Mouse (Mus musculus) liver, adult 2 months (tissue): ENCODE data around the gene Armc2. TPM values are rescaled to one million over a fixed set of nuclear protein-coding genes. Genes with fewer than 3 reads are reported as not detected.

Experiments used
- DNase-seq: peaks from one replicate; pipeline ENCODE4 v3.0.0-alpha.2; 2011; ENCODE audit warnings: low read depth, low spot score; ENCODE audit errors: extremely low read depth
- H3K27ac ChIP-seq: fragments of 200-500 bp; replicated peaks from 2 replicates; pipeline ENCODE4 v1.5.1; 2012; ENCODE audit warnings: low read depth, mild to moderate bottlenecking, control low read depth, inconsistent platforms, low read length; ENCODE audit not compliant: insufficient read depth
- H3K27me3 ChIP-seq: fragments of 200-500 bp; 2 replicates; pipeline ENCODE4 v1.6.1; 2012; ENCODE audit warnings: mild to moderate bottlenecking, moderate library complexity, low read length, inconsistent platforms; ENCODE audit not compliant: control insufficient read depth, insufficient read depth
- H3K36me3 ChIP-seq: fragments of 200-500 bp; 2 replicates; pipeline ENCODE4 v1.6.1; 2012; ENCODE audit warnings: low read length, inconsistent platforms; ENCODE audit not compliant: control insufficient read depth, insufficient read depth
- H3K4me1 ChIP-seq: fragments of 200-500 bp; 2 replicates; pipeline ENCODE4 v1.6.1; 2011; ENCODE audit warnings: low read length; ENCODE audit not compliant: control insufficient read depth, insufficient read depth
- H3K4me3 ChIP-seq: fragments of 200-500 bp; 2 replicates; pipeline ENCODE4 v1.5.1; 2011; ENCODE audit warnings: low read depth, mild to moderate bottlenecking, control low read depth, low read length, moderate library complexity; ENCODE audit not compliant: insufficient read depth
- H3K79me2 ChIP-seq: fragments of 200-500 bp; 2 replicates; pipeline ENCODE4 v1.6.1; 2012; ENCODE audit warnings: inconsistent platforms, mild to moderate bottlenecking, low read length, moderate library complexity; ENCODE audit not compliant: control insufficient read depth, insufficient read depth
- H3K9ac ChIP-seq: fragments of 200-500 bp; 2 replicates; pipeline ENCODE4 v1.6.1; 2012; ENCODE audit warnings: low read depth, mild to moderate bottlenecking, control low read depth, inconsistent platforms, low read length
- CTCF ChIP-seq: fragments of 200-500 bp; IDR thresholded peaks from 2 replicates; pipeline ENCODE4 v1.5.1; 2011; ENCODE audit warnings: low read depth, low read length, control low read depth
- POLR2A ChIP-seq: fragments of 200-500 bp; IDR thresholded peaks from 2 replicates; pipeline ENCODE4 v1.6.1; 2011; ENCODE audit warnings: low read length, control low read depth; ENCODE audit not compliant: insufficient read depth; ENCODE audit errors: extremely low read depth
- WGBS: fragments of 180-500 bp; shearing (Covaris S2); methylation state at CpG from one replicate; pipeline ENCODE4 v1.1.7; 2018; 5-methylcytosine and 5-hydroxymethylcytosine counted together
- polyA plus RNA-seq: library from polyadenylated mRNA; depleted of rRNA; stranded (reverse); fragments of >200 nt; gene quantifications from 2 replicates; pipeline ENCODE4 v1.2.3, GENCODE M21; 2012
- total RNA-seq: library from RNA; depleted of rRNA; stranded (reverse); fragments of >200 nt; gene quantifications from 2 replicates; pipeline ENCODE4 v1.2.3, GENCODE M21; 2014

Armc2 gene
- total and polyA plus RNA-seq, 2 experiments = 0.09 TPM; not detected in 1

GRCm38 (mm10) chr10:41997691-41998178 lies 20.5 kb downstream of the Armc2 start:
- Histone ChIP-seq H3K36me3 (no peaks in the 10 kb centered on the region), H3K9ac (no peak overlapping the region), H3K79me2 (no peaks in the 10 kb centered on the region), H3K27me3 (no peaks in the 10 kb centered on the region), H3K4me3 (no peak overlapping the region), H3K4me1 (no peaks in the 10 kb centered on the region), H3K27ac (no peak overlapping the region)
- 43% methylated on average over 1 of the region's 1 CpGs for WGBS
- TF ChIP-seq POLR2A = no peak
- TF ChIP-seq CTCF = no peak
- no peak for DNase-seq

- WGBS = 91% methylated on average over 8 of the region's 8 CpGs
Observed at GRCm38 (mm10) chr10:41996157-41996556, 22.1 kb downstream of the Armc2 start.

GRCm38 (mm10) chr10:41995051-41995450 lies 23.2 kb downstream of the Armc2 start:
- H3K27ac ChIP-seq = no peak overlapping the region
- no peak overlapping the region for H3K9ac ChIP-seq
- H3K36me3 ChIP-seq = no peaks in the 10 kb centered on the region
- no peak for DNase-seq
- H3K4me3 ChIP-seq = no peak overlapping the region
- peaks cover 6% of the 10 kb centered on the region; the same call in 1 of the 2 replicates for H3K4me1 ChIP-seq
- no peaks in the 10 kb centered on the region for H3K27me3 ChIP-seq
- H3K79me2 ChIP-seq = no peaks in the 10 kb centered on the region
- TF ChIP-seq CTCF (no peak), POLR2A (no peak)
- WGBS = 91% methylated on average over 2 of the region's 2 CpGs

More at GRCm38 (mm10) chr10:41996157-41996556, 22.1 kb downstream of the Armc2 start:
- DNase-seq = no peak
- Histone ChIP-seq H3K4me1 (peaks cover 4% of the 10 kb centered on the region; the same call in 1 of the 2 replicates), H3K79me2 (no peaks in the 10 kb centered on the region), H3K9ac (no peak overlapping the region), H3K27me3 (no peaks in the 10 kb centered on the region), H3K36me3 (no peaks in the 10 kb centered on the region), H3K27ac (no peak overlapping the region), H3K4me3 (no peak overlapping the region)
- no peak for TF ChIP-seq CTCF
- no peak for TF ChIP-seq POLR2A

GRCm38 (mm10) chr10:41994578-41994977 lies 23.7 kb downstream of the Armc2 start:
- Histone ChIP-seq H3K9ac (no peak overlapping the region), H3K36me3 (no peaks in the 10 kb centered on the region), H3K79me2 (no peaks in the 10 kb centered on the region), H3K4me3 (no peak overlapping the region), H3K27me3 (no peaks in the 10 kb centered on the region), H3K27ac (no peak overlapping the region), H3K4me1 (peaks cover 6% of the 10 kb centered on the region; the same call in 1 of the 2 replicates)
- no peak for TF ChIP-seq POLR2A
- WGBS = 92% methylated on average over 4 of the region's 4 CpGs
- DNase-seq = no peak

GRCm38 (mm10) chr10:41992059-41992440 lies 26.2 kb downstream of the Armc2 start:
- peak; percentile 78 for DNase-seq
- 69% methylated on average over 5 of the region's 5 CpGs for WGBS
- Histone ChIP-seq H3K36me3 (no peaks in the 10 kb centered on the region), H3K4me3 (no peak overlapping the region), H3K27ac (no peak overlapping the region; the same call in 1 of the 2 replicates), H3K9ac (no peak overlapping the region), H3K27me3 (no peaks in the 10 kb centered on the region), H3K79me2 (no peaks in the 10 kb centered on the region), H3K4me1 (peaks cover 6% of the 10 kb centered on the region; the same call in 1 of the 2 replicates)
- TF ChIP-seq POLR2A = no peak
- no peak for TF ChIP-seq CTCF

- no peak for TF ChIP-seq POLR2A
- TF ChIP-seq CTCF = no peak
- WGBS = 20% methylated on average over 14 of the region's 14 CpGs
- Histone ChIP-seq H3K4me1 (peaks cover 6% of the 10 kb centered on the region; the same call in 1 of the 2 replicates), H3K27me3 (no peaks in the 10 kb centered on the region), H3K27ac (peak overlapping the region; percentile 27), H3K9ac (no peak overlapping the region), H3K36me3 (no peaks in the 10 kb centered on the region), H3K4me3 (no peak overlapping the region), H3K79me2 (no peaks in the 10 kb centered on the region)
- DNase-seq = peak; percentile 93
Observed at GRCm38 (mm10) chr10:41991364-41992058, 26.7 kb downstream of the Armc2 start.
